Mouse (Mus musculus) liver, postnatal 0 days (tissue): Measurements from ENCODE around the gene Rpl10a.

ENCODE experiments used
- CTCF ChIP-seq: sonication (generic); IDR thresholded peaks from 2 replicates; pipeline ENCODE4 v1.5.1; 2016; ENCODE audit warnings: antibody characterized with exemption, low read depth
- EP300 ChIP-seq: IDR thresholded peaks from 2 replicates; pipeline ENCODE4 v1.6.1; 2016; ENCODE audit warnings: antibody characterized with exemption, low read depth, mild to moderate bottlenecking

DNA sequence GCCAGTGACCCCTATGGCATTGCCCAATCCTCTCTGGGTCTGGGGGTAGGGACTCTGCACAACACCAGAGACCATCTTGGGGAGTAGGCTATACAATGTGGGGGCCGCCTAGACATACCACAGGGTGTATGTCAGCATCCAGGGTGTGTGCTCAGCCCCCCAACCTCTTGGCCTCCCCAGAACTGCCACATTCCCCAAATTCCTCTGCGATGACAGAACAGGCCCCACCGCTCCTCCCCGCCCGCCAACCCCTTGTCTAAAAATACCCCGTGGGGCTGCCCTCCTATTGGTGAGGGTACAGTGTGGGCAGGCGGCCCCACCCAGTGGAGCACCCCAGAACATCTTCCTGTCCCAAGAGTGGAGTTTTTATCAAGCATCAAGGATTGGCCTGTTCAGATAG, 12.3 kb downstream of the Rpl10a start:
- no peak for TF ChIP-seq CTCF
- TF ChIP-seq EP300: no peak
